Mouse (Mus musculus) macrophage (primary cell): Measurements from ENCODE around the gene Bnip2. TPM values are rescaled to one million over a fixed set of nuclear protein-coding genes. Genes with fewer than 3 reads are reported as not detected.

ENCODE experiments used
- H3K27ac ChIP-seq: fragments of 350-480 bp; formaldehyde crosslinking; 2 replicates; pipeline ENCODE4 v1.9.0; 2021
- H3K36me3 ChIP-seq: fragments of 350-480 bp; formaldehyde crosslinking; 2 replicates; pipeline ENCODE4 v1.9.0; 2021; ENCODE audit errors: inconsistent target
- H3K4me3 ChIP-seq: fragments of 350-480 bp; formaldehyde crosslinking; 2 replicates; pipeline ENCODE4 v1.9.0; 2021; ENCODE audit errors: inconsistent target
- H3K79me2 ChIP-seq: fragments of 350-480 bp; formaldehyde crosslinking; 2 replicates; pipeline ENCODE4 v1.9.0; 2021; ENCODE audit errors: inconsistent target
- WGBS: methylation state at CpG from one replicate; pipeline ENCODE4 v1.1.7; 2026; ENCODE audit warnings: inconsistent platforms; ENCODE audit not compliant: missing documents; 5-methylcytosine and 5-hydroxymethylcytosine counted together
- polyA plus RNA-seq: library from polyadenylated mRNA; stranded (reverse); fragments of 250-400 nt; gene quantifications from 3 replicates; pipeline ENCODE4 v1.2.4, GENCODE M21; 2018; ENCODE audit warnings: inconsistent platforms

Gene Bnip2
- polyA plus RNA-seq, 1 experiment from 2014 or later = 188 TPM

GRCm38 (mm10) chr9:69993479-69993878, 4.2 kb downstream of the Bnip2 start:
- Histone ChIP-seq H3K27ac (peak overlapping the region; percentile 68), H3K4me3 (no peak overlapping the region), H3K36me3 (peaks cover 30% of the 10 kb centered on the region), H3K79me2 (peaks cover 82% of the 10 kb centered on the region)
- WGBS = 56% methylated on average over 1 of the region's 1 CpGs

DNA sequence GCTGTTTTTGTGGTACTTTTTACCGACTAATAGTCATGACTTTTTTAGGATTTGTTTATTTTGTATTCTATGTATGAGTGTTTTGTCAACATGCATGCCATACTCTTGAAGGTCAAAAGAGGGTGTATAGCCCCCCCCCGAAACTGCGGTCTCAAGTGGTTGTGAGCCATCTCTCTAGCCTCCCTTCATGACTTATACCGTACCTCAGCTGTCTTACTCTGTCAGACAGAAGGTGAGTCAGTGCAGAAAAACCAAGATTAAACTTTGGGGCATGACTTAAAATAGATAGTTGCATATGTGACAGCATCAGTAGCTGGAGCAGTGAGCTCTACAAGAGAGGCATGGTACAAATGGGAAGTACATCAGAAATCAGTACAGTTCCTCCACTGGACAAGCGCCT, 5.3 kb downstream of the Bnip2 start:
- H3K36me3 ChIP-seq = peaks cover 40% of the 10 kb centered on the region
- no peak overlapping the region for H3K27ac ChIP-seq
- H3K4me3 ChIP-seq = no peak overlapping the region
- 93% methylated on average over 5 of the region's 5 CpGs for WGBS
- peaks cover 93% of the 10 kb centered on the region for H3K79me2 ChIP-seq

- peaks cover 87% of the 10 kb centered on the region for H3K36me3 ChIP-seq
- H3K27ac ChIP-seq = no peak overlapping the region
- 82% methylated on average over 1 of the region's 1 CpGs for WGBS
- H3K79me2 ChIP-seq = peaks cover 80% of the 10 kb centered on the region
- no peak overlapping the region for H3K4me3 ChIP-seq
Observed at GRCm38 (mm10) chr9:69999318-69999717, 10.1 kb downstream of the Bnip2 start.

GRCm38 (mm10) chr9:70003516-70003915, 14.2 kb downstream of the Bnip2 start:
- WGBS = 95% methylated on average over 10 of the region's 10 CpGs
- H3K36me3 ChIP-seq = peaks cover 68% of the 10 kb centered on the region
- H3K4me3 ChIP-seq = no peak overlapping the region
- no peak overlapping the region for H3K27ac ChIP-seq
- peaks cover 64% of the 10 kb centered on the region; the same call in 1 of the 2 replicates for H3K79me2 ChIP-seq

DNA sequence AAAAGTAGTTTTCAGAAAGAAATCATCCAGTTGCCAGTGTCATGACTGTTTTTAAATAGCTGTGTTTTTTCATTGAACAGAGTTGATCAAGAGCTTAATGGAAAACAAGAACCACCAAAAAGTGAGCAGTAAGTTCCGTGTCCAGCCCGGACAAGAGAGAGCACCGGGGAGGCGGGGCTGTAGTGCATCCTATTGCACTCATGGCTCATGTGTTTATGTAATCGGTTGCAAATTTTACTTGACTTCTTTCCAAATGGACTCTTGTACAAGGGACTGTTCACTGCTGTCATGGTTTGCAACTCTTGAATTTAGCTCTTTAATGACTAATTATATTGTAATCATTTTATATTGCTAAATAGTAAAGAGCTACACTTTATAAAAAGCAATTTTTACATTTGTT, 17.7 kb downstream of the Bnip2 start:
- H3K4me3 ChIP-seq = no peak overlapping the region
- H3K27ac ChIP-seq = no peak overlapping the region
- H3K79me2 ChIP-seq = peaks cover 43% of the 10 kb centered on the region; the same call in 1 of the 2 replicates
- 95% methylated on average over 5 of the region's 5 CpGs for WGBS
- peaks cover 45% of the 10 kb centered on the region for H3K36me3 ChIP-seq

GRCm38 (mm10) chr9:70007506-70008248, 18.4 kb downstream of the Bnip2 start:
- H3K4me3 ChIP-seq = no peak overlapping the region
- peaks cover 43% of the 10 kb centered on the region; the same call in 1 of the 2 replicates for H3K79me2 ChIP-seq
- WGBS = 72% methylated on average over 14 of the region's 14 CpGs
- peaks cover 39% of the 10 kb centered on the region for H3K36me3 ChIP-seq
- H3K27ac ChIP-seq = no peak overlapping the region; the same call in 1 of the 2 replicates

- 96% methylated on average over 8 of the region's 8 CpGs for WGBS
- H3K4me3 ChIP-seq = no peak overlapping the region
- peaks cover 43% of the 10 kb centered on the region for H3K79me2 ChIP-seq
- H3K27ac ChIP-seq = no peak overlapping the region
- peaks cover 17% of the 10 kb centered on the region; the same call in 1 of the 2 replicates for H3K36me3 ChIP-seq
Observed at GRCm38 (mm10) chr9:70009754-70010304, 20.6 kb downstream of the Bnip2 start.

GRCm38 (mm10) chr9:70010781-70011473, 21.7 kb downstream of the Bnip2 start:
- 96% methylated on average over 5 of the region's 5 CpGs for WGBS
- Histone ChIP-seq H3K36me3 (peaks cover 16% of the 10 kb centered on the region; the same call in 1 of the 2 replicates), H3K79me2 (peaks cover 43% of the 10 kb centered on the region), H3K27ac (no peak overlapping the region), H3K4me3 (no peak overlapping the region)

GRCm38 (mm10) chr9:70011537-70012407, 22.5 kb downstream of the Bnip2 start:
- Histone ChIP-seq H3K27ac (peak overlapping the region; percentile 19), H3K36me3 (peaks cover 14% of the 10 kb centered on the region; the same call in 1 of the 2 replicates), H3K4me3 (peak overlapping the region; percentile 18; the same call in 1 of the 2 replicates), H3K79me2 (peaks cover 43% of the 10 kb centered on the region)
- 60% methylated on average over 12 of the region's 14 CpGs for WGBS

DNA sequence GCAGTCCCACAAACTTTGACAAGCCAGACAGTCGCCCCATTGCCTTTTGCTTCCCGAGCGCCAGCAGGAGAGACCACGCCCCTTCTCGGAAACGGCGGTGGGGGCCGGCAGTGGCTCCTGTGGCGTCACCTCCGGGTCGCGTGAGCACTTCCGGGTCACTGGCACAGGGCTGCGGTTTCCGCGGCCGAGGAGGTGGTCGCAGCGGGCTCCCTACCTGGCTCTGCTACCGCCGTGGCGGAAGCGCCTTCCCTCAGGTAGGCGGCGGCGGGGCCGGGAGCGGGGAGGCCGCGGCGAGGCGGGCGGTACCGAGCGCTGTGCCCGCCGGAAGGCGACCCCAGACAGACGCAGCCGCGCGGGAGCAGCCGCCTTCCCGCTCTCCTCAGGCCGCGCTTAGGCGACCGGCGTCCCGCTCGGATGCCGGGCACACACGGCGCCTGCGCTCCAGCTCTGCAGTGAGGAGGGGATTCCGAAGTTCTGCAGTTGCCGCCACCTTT, 23.2 kb downstream of the Bnip2 start, which contains the start of gene Gtf2a2:
TSS of gene Gtf2a2 (plus strand) at position 143 of the 494 bp plus-strand sequence.
- under 1% methylated on average over 37 of the region's 57 CpGs for WGBS
- Histone ChIP-seq H3K4me3 (peak within 1 kb of the TSS; percentile 78), H3K36me3 (peaks cover 20% of the 10 kb centered on the region; the same call in 1 of the 2 replicates), H3K27ac (peak within 1 kb of the TSS; percentile 56), H3K79me2 (peaks cover 48% of the 10 kb centered on the region)

DNA sequence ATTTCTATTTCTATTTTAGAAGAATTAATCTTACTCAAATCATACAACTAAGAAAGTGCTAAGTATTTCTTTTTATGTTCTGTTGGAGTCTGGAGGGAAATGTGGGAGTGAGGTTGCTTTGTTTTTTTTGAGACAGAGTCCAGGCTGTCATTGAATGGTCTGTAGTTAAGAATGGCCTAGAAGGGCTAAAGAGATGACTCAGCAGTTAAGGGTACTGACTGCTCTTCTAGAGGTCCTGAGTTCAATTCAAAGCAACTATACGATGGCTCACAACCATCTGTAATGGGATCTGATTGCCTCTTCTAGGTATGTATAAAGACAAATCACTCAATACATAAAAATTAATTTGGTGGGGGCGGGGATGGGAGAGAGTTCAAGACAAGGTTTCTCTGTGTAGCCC, 26.4 kb downstream of the Bnip2 start:
- peaks cover 25% of the 10 kb centered on the region; the same call in 1 of the 2 replicates for H3K36me3 ChIP-seq
- WGBS = 90% methylated on average over 2 of the region's 2 CpGs
- peaks cover 48% of the 10 kb centered on the region for H3K79me2 ChIP-seq
- H3K27ac ChIP-seq = no peak overlapping the region
- H3K4me3 ChIP-seq = no peak overlapping the region

- Histone ChIP-seq H3K4me3 (no peak overlapping the region), H3K36me3 (peaks cover 35% of the 10 kb centered on the region; the same call in 1 of the 2 replicates), H3K27ac (no peak overlapping the region), H3K79me2 (peaks cover 36% of the 10 kb centered on the region)
Observed at GRCm38 (mm10) chr9:70018879-70019278, 29.6 kb downstream of the Bnip2 start.

GRCm38 (mm10) chr9:70021610-70022009, 32.3 kb downstream of the Bnip2 start:
- WGBS = 92% methylated on average over 1 of the region's 1 CpGs
- Histone ChIP-seq H3K79me2 (peaks cover 8% of the 10 kb centered on the region; the same call in 1 of the 2 replicates), H3K27ac (no peak overlapping the region), H3K36me3 (peaks cover 35% of the 10 kb centered on the region; the same call in 1 of the 2 replicates), H3K4me3 (no peak overlapping the region)

- H3K79me2 ChIP-seq = peaks cover 4% of the 10 kb centered on the region; the same call in 1 of the 2 replicates
- H3K4me3 ChIP-seq = no peak overlapping the region
- H3K36me3 ChIP-seq = peaks cover 30% of the 10 kb centered on the region; the same call in 1 of the 2 replicates
- H3K27ac ChIP-seq = no peak overlapping the region
- 93% methylated on average over 4 of the region's 4 CpGs for WGBS
Observed at GRCm38 (mm10) chr9:70022083-70022482, 32.8 kb downstream of the Bnip2 start.
